Mouse (Mus musculus) pancreas, adult 10 weeks (tissue): ENCODE measurements around the gene Cryge. TPM values are rescaled to one million over a fixed set of nuclear protein-coding genes. Genes with fewer than 3 reads are reported as not detected.

Source experiments
- polyA plus RNA-seq: library from polyadenylated mRNA; stranded (reverse); fragments of 350-450 nt; fragmentation: Illumina TruSeq; extraction: RNeasy Lipid Tissue Mini Kit (QIAGEN cat#74804); gene quantifications from one replicate; pipeline ENCODE4 v1.2.3, GENCODE M21; 2015; ENCODE audit warnings: low read depth, low replicate concordance; ENCODE audit not compliant: insufficient read depth

Cryge gene
- polyA plus RNA-seq = not detected

DNA sequence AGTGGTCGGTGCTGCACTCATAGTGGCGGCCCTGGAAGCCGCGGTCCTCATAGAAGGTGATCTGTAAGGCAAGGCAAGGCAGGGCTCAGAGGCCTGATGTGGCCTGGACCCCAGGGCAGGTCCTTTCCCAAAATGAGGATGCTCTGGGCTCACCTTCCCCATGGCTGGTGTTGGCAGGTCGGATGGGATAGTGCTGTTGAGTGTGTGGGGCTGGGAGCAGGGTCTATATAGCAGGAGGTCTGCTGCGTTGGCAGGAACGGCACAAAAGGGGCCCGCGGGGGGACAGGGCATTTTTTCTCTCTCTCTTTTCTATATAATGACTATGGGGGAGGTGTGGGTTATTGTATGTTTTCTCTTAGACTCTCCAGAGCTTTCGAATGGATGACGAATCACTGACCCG lies at the start of gene Cryge:
Gene Cryge, minus strand, starts transcription at position 198 of the 400 bp plus-strand sequence.

DNA sequence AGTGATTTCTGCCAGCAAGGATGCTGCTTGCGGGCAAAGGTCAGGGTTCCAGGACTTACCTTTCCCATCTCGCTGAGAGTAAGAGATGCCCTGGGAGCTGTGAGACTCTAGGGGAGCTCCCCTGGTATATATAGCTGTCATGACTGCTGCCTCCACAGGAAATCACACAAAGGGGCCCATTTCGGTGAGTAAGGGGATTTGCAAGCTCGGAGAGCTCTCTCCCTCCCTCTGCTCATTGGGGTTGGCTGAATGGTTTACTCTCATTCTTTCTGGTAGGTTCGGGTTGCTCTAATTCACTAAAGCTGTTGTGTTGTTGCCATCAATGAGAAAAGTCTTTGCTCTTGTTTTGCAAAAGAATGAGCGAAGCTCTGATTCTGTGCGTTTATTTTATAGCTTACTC lies 31.2 kb upstream of the Cryge start, which contains the start of gene Crygb:
Gene Crygb, minus strand, starts transcription at position 101 of the 400 bp plus-strand sequence.

DNA sequence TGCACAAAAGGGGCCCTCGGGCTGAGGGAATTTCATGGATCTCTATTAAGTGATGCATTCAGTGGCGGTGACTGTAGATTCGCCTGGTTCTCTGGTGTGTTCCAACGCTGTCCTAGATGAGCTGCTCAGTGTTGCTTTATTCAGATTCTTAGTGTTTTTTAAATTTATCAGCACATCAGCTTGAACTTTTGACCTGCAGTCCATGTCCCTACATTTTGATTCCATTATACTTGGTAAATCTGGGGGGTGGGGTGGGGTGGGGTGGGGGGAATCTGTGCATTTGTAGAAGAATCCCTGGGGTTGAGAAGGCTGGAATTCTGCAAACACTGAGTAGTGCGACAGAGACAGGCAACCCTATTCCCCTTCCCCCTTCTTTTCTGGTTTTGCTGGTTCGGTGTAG lies 22.6 kb upstream of the Cryge start, which contains the start of gene Crygc:
Gene Crygc, minus strand, starts transcription at position 101 of the 400 bp plus-strand sequence.

DNA sequence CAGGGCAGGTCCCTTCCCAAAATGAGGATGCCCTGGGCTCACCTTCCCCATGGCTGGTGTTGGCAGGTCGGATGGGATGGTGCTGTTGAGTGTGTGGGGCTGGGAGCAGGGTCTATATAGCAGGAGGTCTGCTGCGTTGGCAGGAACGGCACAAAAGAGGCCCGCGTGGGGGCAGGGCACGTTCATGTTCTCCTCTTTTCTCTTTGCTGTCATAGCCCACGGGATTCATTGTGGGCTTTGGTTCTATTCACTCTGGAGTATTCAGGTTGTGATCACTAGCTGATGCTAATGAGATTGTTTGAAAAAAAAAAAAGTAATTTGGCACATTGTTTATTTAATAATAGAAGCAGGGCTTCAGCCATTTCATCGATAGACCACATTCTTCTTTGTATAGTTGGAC lies 12.4 kb upstream of the Cryge start, which contains the start of gene Crygd:
Gene Crygd, minus strand, starts transcription at position 101 of the 400 bp plus-strand sequence.

DNA sequence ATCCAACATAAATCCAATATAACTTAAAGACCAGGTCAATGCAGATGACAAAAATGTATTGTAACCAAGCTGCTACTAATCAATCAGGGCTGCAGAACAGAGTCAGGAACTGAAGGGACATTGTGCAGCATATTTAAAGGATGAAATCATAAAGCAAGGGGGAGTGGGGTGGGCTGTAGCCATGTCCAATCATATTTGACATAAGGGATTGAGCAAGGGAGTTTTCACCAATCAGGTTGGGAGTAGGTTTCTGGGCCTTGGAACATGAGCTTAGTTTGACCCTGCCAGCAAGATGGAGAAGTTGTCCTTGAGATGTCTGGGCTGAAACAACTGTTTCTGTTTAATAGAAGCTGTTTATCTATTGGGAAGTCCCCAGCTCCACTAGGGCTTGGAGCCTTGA lies 18.3 kb downstream of the Cryge start, which contains the start of gene Akr1cl:
Gene Akr1cl, minus strand, starts transcription at position 119 of the 400 bp plus-strand sequence.

Other genes with a start within 250 kb of the Cryge start
- gene Plekhm3, start 94.3 kb downstream of the Cryge start, polyA plus RNA-seq = 1.3 TPM
- not detected for gene Akr1cl, start 18.4 kb downstream of the Cryge start, polyA plus RNA-seq
- gene Crygd, start 12.3 kb upstream of the Cryge start, polyA plus RNA-seq = not detected
- gene Crygc, start 22.5 kb upstream of the Cryge start, polyA plus RNA-seq = not detected
- gene Crygb, start 31.1 kb upstream of the Cryge start, polyA plus RNA-seq = not detected
- gene Cryga, start 52.2 kb upstream of the Cryge start, polyA plus RNA-seq = not detected
- not detected for gene Gm28845, start 68.4 kb upstream of the Cryge start, polyA plus RNA-seq
- gene D630023F18Rik, start 72.1 kb upstream of the Cryge start, polyA plus RNA-seq = not detected
- 12.2 TPM for gene Idh1, start 135.4 kb upstream of the Cryge start, polyA plus RNA-seq
- gene Pikfyve, start 135.5 kb upstream of the Cryge start, polyA plus RNA-seq = 4.5 TPM
- not detected for gene Pth2r, start 230.9 kb upstream of the Cryge start, polyA plus RNA-seq